Mouse (Mus musculus) lung, postnatal 0 days (tissue): ENCODE data around the gene Samd4b. TPM values are rescaled to one million over a fixed set of nuclear protein-coding genes. Genes with fewer than 3 reads are reported as not detected.

Source experiments
- ATAC-seq: fragments of 200-750 bp; cut with Nextera tagmentation; 2 replicates; pipeline ENCODE4 v1.8.0; 2017; ENCODE audit warnings: moderate library complexity
- DNase-seq: peaks from one replicate; pipeline ENCODE4 v3.0.0-alpha.2; 2016; ENCODE audit warnings: low spot score
- H3K27ac ChIP-seq: fragments of 300-500 bp; sonication (generic); 2 replicates; pipeline ENCODE4 v1.5.1; 2014; ENCODE audit warnings: antibody characterized with exemption, mild to moderate bottlenecking, low read length, mixed read lengths
- H3K27me3 ChIP-seq: fragments of 300-500 bp; sonication (generic); replicated peaks from 2 replicates; pipeline ENCODE4 v1.6.1; 2014; ENCODE audit warnings: low read length, mixed read lengths; ENCODE audit not compliant: insufficient read depth
- H3K36me3 ChIP-seq: fragments of 300-500 bp; sonication (generic); 2 replicates; pipeline ENCODE4 v1.6.1; 2014; ENCODE audit warnings: low read length, mixed read lengths; ENCODE audit not compliant: insufficient read depth
- H3K4me1 ChIP-seq: fragments of 300-500 bp; sonication (generic); 2 replicates; pipeline ENCODE4 v1.6.1; 2014; ENCODE audit warnings: antibody characterized with exemption, low read depth, low read length, mixed read lengths; ENCODE audit not compliant: insufficient read depth
- H3K4me2 ChIP-seq: fragments of 300-500 bp; sonication (generic); replicated peaks from 2 replicates; pipeline ENCODE4 v1.6.1; 2014; ENCODE audit warnings: low read depth, mild to moderate bottlenecking, low read length, moderate library complexity, mixed read lengths
- H3K4me3 ChIP-seq: fragments of 300-500 bp; sonication (generic); 2 replicates; pipeline ENCODE4 v1.5.1; 2014; ENCODE audit warnings: low read depth, low read length
- H3K9ac ChIP-seq: fragments of 300-500 bp; sonication (generic); replicated peaks from 2 replicates; pipeline ENCODE4 v1.6.1; 2014; ENCODE audit warnings: low read depth, mild to moderate bottlenecking
- H3K9me3 ChIP-seq: fragments of 300-500 bp; sonication (generic); 2 replicates; pipeline ENCODE4 v1.6.1; 2016; ENCODE audit warnings: low read length, mixed read lengths
- CTCF ChIP-seq: IDR thresholded peaks from 2 replicates; pipeline ENCODE4 v1.5.1; 2016; ENCODE audit warnings: antibody characterized with exemption, mild to moderate bottlenecking
- EP300 ChIP-seq: IDR thresholded peaks from 2 replicates; pipeline ENCODE4 v1.6.1; 2016; ENCODE audit warnings: antibody characterized with exemption, mild to moderate bottlenecking, control low read depth
- WGBS: fragments of 180-500 bp; shearing (Covaris S2); extraction: QIAGEN DNeasy Blood & Tissue Kit; methylation state at CpG from one replicate; pipeline ENCODE4 v1.1.7; 2014; 5-methylcytosine and 5-hydroxymethylcytosine counted together
- polyA plus RNA-seq: library from polyadenylated mRNA; unstranded; fragments of >200 nt; fragmentation: Nextera tagmentation; extraction: Ambion mirVana; gene quantifications from 2 replicates; pipeline ENCODE4 v1.2.1, GENCODE M21; 2015

Samd4b gene
- polyA plus RNA-seq, 1 experiment from 2014 or later, result 13.4 TPM

- H3K4me2 ChIP-seq, result peak overlapping the region; percentile 94
- ATAC-seq (no peak), DNase-seq (no peak)
- peaks cover 20% of the 10 kb centered on the region; the same call in 1 of the 2 replicates for H3K4me1 ChIP-seq
- no peak overlapping the region; the same call in 1 of the 2 replicates for H3K4me3 ChIP-seq
- H3K9ac ChIP-seq, result no peak overlapping the region
- H3K9me3 ChIP-seq, result no peaks in the 10 kb centered on the region
- no peaks in the 10 kb centered on the region for H3K27me3 ChIP-seq
- TF ChIP-seq EP300 (no peak), CTCF (no peak)
- 60% methylated on average over 9 of the region's 10 CpGs for WGBS
- peak overlapping the region; percentile 99 for H3K27ac ChIP-seq
- H3K36me3 ChIP-seq, result peaks cover 7% of the 10 kb centered on the region; the same call in 1 of the 2 replicates
Measured at GRCm38 (mm10) chr7:28374647-28375046, 223.3 kb downstream of the Samd4b start.

GRCm38 (mm10) chr7:28373891-28374495, 224.0 kb downstream of the Samd4b start:
- H3K4me1 ChIP-seq, result peaks cover 17% of the 10 kb centered on the region; the same call in 1 of the 2 replicates
- no peaks in the 10 kb centered on the region for H3K27me3 ChIP-seq
- H3K9ac ChIP-seq, result no peak overlapping the region

GRCm38 (mm10) chr7:28373131-28373581, 224.8 kb downstream of the Samd4b start:
- ATAC-seq, result peak; percentile 9
- H3K9me3 ChIP-seq, result no peaks in the 10 kb centered on the region
- no peak overlapping the region for H3K9ac ChIP-seq

More at GRCm38 (mm10) chr7:28373891-28374495, 224.0 kb downstream of the Samd4b start:
- no peak overlapping the region for H3K4me3 ChIP-seq
- H3K27ac ChIP-seq, result peak overlapping the region; percentile 99; the same call in 1 of the 2 replicates
- WGBS, result 77% methylated on average over 7 of the region's 7 CpGs
- TF ChIP-seq CTCF (no peak), EP300 (no peak)
- H3K36me3 ChIP-seq, result peaks cover 7% of the 10 kb centered on the region; the same call in 1 of the 2 replicates
- no peak overlapping the region for H3K4me2 ChIP-seq
- DNase-seq, result peak; percentile 26
- H3K9me3 ChIP-seq, result no peaks in the 10 kb centered on the region
- no peak for ATAC-seq

GRCm38 (mm10) chr7:28372251-28373108, 225.5 kb downstream of the Samd4b start, which contains the start of gene Plekhg2:
Gene Plekhg2 (minus strand): TSS chr7:28372599.
- no peaks in the 10 kb centered on the region for H3K27me3 ChIP-seq
- ATAC-seq (peak; percentile 86), DNase-seq (peak; percentile 100)
- peak; percentile 78 for TF ChIP-seq EP300
- TF ChIP-seq CTCF, result peak; percentile 68
- H3K9ac ChIP-seq, result peak within 1 kb of the TSS; percentile 92
- WGBS, result under 1% methylated on average over 58 of the region's 66 CpGs
- peaks cover 17% of the 10 kb centered on the region; the same call in 1 of the 2 replicates for H3K4me1 ChIP-seq
- H3K4me2 ChIP-seq, result peak within 1 kb of the TSS; percentile 96
- H3K27ac ChIP-seq, result peak within 1 kb of the TSS; percentile 95
- H3K36me3 ChIP-seq, result peaks cover 9% of the 10 kb centered on the region; the same call in 1 of the 2 replicates
- peak within 1 kb of the TSS; percentile 83 for H3K4me3 ChIP-seq
- no peaks in the 10 kb centered on the region for H3K9me3 ChIP-seq

More at GRCm38 (mm10) chr7:28373131-28373581, 224.8 kb downstream of the Samd4b start:
- Histone ChIP-seq H3K36me3 (peaks cover 8% of the 10 kb centered on the region; the same call in 1 of the 2 replicates), H3K4me2 (no peak overlapping the region; the same call in 1 of the 2 replicates), H3K4me1 (peaks cover 17% of the 10 kb centered on the region; the same call in 1 of the 2 replicates), H3K27me3 (no peaks in the 10 kb centered on the region), H3K27ac (peak overlapping the region; percentile 95), H3K4me3 (peak overlapping the region; percentile 83)
- under 1% methylated on average over 9 of the region's 9 CpGs for WGBS
- DNase-seq, result peak; percentile 96
- TF ChIP-seq EP300, result peak; percentile 30
- peak; percentile 84 for TF ChIP-seq CTCF

GRCm38 (mm10) chr7:28371514-28371989, 226.4 kb downstream of the Samd4b start:
- no peaks in the 10 kb centered on the region for H3K9me3 ChIP-seq
- peak overlapping the region; percentile 95 for H3K27ac ChIP-seq
- H3K4me1 ChIP-seq, result peaks cover 17% of the 10 kb centered on the region; the same call in 1 of the 2 replicates
- H3K4me3 ChIP-seq, result peak overlapping the region; percentile 83
- ATAC-seq (no peak), DNase-seq (peak; percentile 71)
- WGBS, result 0% methylated on average over 31 of the region's 43 CpGs
- H3K27me3 ChIP-seq, result no peaks in the 10 kb centered on the region
- TF ChIP-seq CTCF (no peak), EP300 (no peak)
- peak overlapping the region; percentile 96 for H3K4me2 ChIP-seq
- peak overlapping the region; percentile 92 for H3K9ac ChIP-seq
- H3K36me3 ChIP-seq, result 0 out of 2 replicates have a peak, but pooled peaks cover 14% of the 10 kb centered on the region
